Mouse (Mus musculus): ENCODE data around the gene Vmn1r2. TPM values are rescaled to one million over a fixed set of nuclear protein-coding genes. Genes with fewer than 3 reads are reported as not detected.
"Not testable (repeated sequence)": the region's sequence is repeated elsewhere in the genome, so short reads cannot be mapped to it uniquely, and the experiment has no call there.

Gene Vmn1r2
- polyA plus RNA-seq (2014; fragmentation: Nextera tagmentation; extraction: Ambion mirVana): not detected in 2 replicates

DNA sequence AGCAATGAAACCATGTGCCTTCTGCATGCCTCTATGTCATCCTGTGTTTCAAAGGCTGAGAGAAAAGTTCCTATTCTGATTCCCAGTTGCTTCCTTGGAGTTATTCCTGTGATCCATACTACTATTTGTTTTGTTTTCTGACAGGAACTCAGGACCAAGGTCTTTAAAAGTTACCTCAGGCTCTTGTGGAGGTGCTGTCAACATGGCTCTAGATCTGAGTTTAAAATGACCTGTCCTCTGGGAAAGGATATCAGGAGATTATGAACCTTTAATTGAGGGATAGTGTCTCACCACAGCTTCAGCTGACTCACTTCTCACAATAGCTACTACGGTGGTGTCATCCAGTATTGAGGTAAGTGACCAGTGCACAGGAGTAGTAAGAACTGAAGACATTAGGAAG is at the start of gene Vmn1r2:
TSS of gene Vmn1r2 (plus strand) at position 301 of the 400 bp plus-strand sequence.
- H3K9ac ChIP-seq (ENCODE audit: low read depth, low read length); H3K4me2 ChIP-seq (ENCODE audit: low read depth, low read length); DNase-seq (ENCODE audit: low spot score); H3K4me3 ChIP-seq (ENCODE audit: low read depth, low read length); H3K4me1 ChIP-seq (ENCODE audit: control insufficient read depth, insufficient read depth, low read length); ATAC-seq (ENCODE audit: low read depth); H3K27ac ChIP-seq (replicated peaks; ENCODE audit: low read depth, low read length); H3K27me3 ChIP-seq (replicated peaks; ENCODE audit: control insufficient read depth, insufficient read depth, low read length); H3K36me3 ChIP-seq (ENCODE audit: control insufficient read depth, insufficient read depth, low read length): not testable (repeated sequence)
- peaks cover 22% of the 10 kb centered on the region for H3K9me3 ChIP-seq (ENCODE audit: control insufficient read depth, low read length)
- WGBS: no CpG with 5 or more reads among the region's 1 CpGs

GRCm38 (mm10) chr4:3147926-3148325 is 19.2 kb upstream of the Vmn1r2 start:
- H3K27me3 ChIP-seq (replicated peaks; ENCODE audit: control insufficient read depth, insufficient read depth, low read length); ATAC-seq (ENCODE audit: low read depth); H3K27ac ChIP-seq (replicated peaks; ENCODE audit: low read depth, low read length); H3K4me2 ChIP-seq (ENCODE audit: low read depth, low read length); H3K9me3 ChIP-seq (ENCODE audit: control insufficient read depth, low read length); H3K4me3 ChIP-seq (ENCODE audit: low read depth, low read length); H3K9ac ChIP-seq (ENCODE audit: low read depth, low read length); H3K36me3 ChIP-seq (ENCODE audit: control insufficient read depth, insufficient read depth, low read length); DNase-seq (ENCODE audit: low spot score); H3K4me1 ChIP-seq (ENCODE audit: control insufficient read depth, insufficient read depth, low read length): not testable (repeated sequence)
- WGBS: no CpG with 5 or more reads among the region's 3 CpGs

DNA sequence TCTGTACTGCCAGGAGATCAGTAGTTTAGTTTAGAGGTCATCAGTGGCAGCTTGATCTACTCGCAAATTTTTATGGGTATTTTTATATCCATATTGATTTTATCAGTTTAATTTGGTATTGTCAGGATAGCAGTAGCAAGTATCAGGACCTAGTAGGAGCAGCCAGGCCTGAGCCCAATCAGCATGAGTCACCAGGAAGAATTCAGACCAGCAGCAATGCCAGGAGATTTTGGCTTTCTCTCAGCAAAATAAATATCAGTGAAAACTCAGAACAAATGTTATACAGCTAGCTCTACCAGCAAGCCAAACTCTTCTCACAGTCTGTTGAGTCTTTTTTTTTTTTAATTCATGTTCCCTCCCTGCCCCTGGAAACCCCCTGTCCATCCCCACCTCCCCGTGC is 13.8 kb upstream of the Vmn1r2 start:
- not testable (repeated sequence) for H3K4me2 ChIP-seq (ENCODE audit: low read depth, low read length); DNase-seq (ENCODE audit: low spot score); H3K4me3 ChIP-seq (ENCODE audit: low read depth, low read length); ATAC-seq (ENCODE audit: low read depth); H3K9ac ChIP-seq (ENCODE audit: low read depth, low read length); H3K27me3 ChIP-seq (replicated peaks; ENCODE audit: control insufficient read depth, insufficient read depth, low read length); H3K27ac ChIP-seq (replicated peaks; ENCODE audit: low read depth, low read length); H3K36me3 ChIP-seq (ENCODE audit: control insufficient read depth, insufficient read depth, low read length); H3K4me1 ChIP-seq (ENCODE audit: control insufficient read depth, insufficient read depth, low read length); H3K9me3 ChIP-seq (ENCODE audit: control insufficient read depth, low read length)
- 72% methylated on average over 2 of the region's 2 CpGs for WGBS

GRCm38 (mm10) chr4:3164429-3164828 is 2.7 kb upstream of the Vmn1r2 start:
- H3K4me3 ChIP-seq (ENCODE audit: low read depth, low read length); H3K4me2 ChIP-seq (ENCODE audit: low read depth, low read length); H3K4me1 ChIP-seq (ENCODE audit: control insufficient read depth, insufficient read depth, low read length); H3K36me3 ChIP-seq (ENCODE audit: control insufficient read depth, insufficient read depth, low read length); H3K27ac ChIP-seq (replicated peaks; ENCODE audit: low read depth, low read length); ATAC-seq (ENCODE audit: low read depth); DNase-seq (ENCODE audit: low spot score); H3K9ac ChIP-seq (ENCODE audit: low read depth, low read length); H3K27me3 ChIP-seq (replicated peaks; ENCODE audit: control insufficient read depth, insufficient read depth, low read length): not testable (repeated sequence)
- peaks cover 22% of the 10 kb centered on the region for H3K9me3 ChIP-seq (ENCODE audit: control insufficient read depth, low read length)

DNA sequence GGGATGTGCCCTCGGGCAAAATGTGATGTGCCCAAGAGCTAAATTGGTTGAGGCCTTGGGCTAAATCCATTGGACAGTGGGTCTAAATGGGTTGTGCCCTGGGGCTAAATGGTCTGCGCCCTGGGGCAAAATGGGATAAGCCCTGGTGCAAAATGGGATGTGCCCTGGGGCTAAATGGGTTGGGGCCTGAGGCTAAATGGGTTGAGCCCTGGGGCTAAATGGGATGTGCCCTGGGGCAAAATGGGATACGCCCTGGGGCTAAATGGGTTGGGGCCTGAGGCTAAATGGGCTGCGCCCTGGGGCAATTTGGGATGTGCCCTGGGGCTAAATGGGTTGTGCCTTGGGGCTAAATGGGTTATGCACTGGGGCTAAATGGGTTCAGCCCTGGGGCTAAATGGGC is 2.1 kb upstream of the Vmn1r2 start:
- H3K4me1 ChIP-seq (ENCODE audit: control insufficient read depth, insufficient read depth, low read length): no peaks in the 10 kb centered on the region
- no peak for DNase-seq (ENCODE audit: low spot score)

GRCm38 (mm10) chr4:3174586-3174985 is 7.5 kb downstream of the Vmn1r2 start:
- not testable (repeated sequence) for DNase-seq (ENCODE audit: low spot score); H3K4me1 ChIP-seq (ENCODE audit: control insufficient read depth, insufficient read depth, low read length); H3K36me3 ChIP-seq (ENCODE audit: control insufficient read depth, insufficient read depth, low read length); H3K27ac ChIP-seq (replicated peaks; ENCODE audit: low read depth, low read length); ATAC-seq (ENCODE audit: low read depth); H3K4me3 ChIP-seq (ENCODE audit: low read depth, low read length); H3K4me2 ChIP-seq (ENCODE audit: low read depth, low read length); H3K9ac ChIP-seq (ENCODE audit: low read depth, low read length); H3K27me3 ChIP-seq (replicated peaks; ENCODE audit: control insufficient read depth, insufficient read depth, low read length)
- 82% methylated on average over 4 of the region's 4 CpGs for WGBS
- H3K9me3 ChIP-seq (ENCODE audit: control insufficient read depth, low read length): peaks cover 36% of the 10 kb centered on the region

More for the DNA sequence above, 2.1 kb upstream of the Vmn1r2 start:
- Histone ChIP-seq H3K27me3 (replicated peaks; ENCODE audit: control insufficient read depth, insufficient read depth, low read length) (no peaks in the 10 kb centered on the region), H3K27ac (replicated peaks; ENCODE audit: low read depth, low read length) (no peak overlapping the region), H3K36me3 (ENCODE audit: control insufficient read depth, insufficient read depth, low read length) (no peaks in the 10 kb centered on the region), H3K4me2 (ENCODE audit: low read depth, low read length) (no peak overlapping the region), H3K9ac (ENCODE audit: low read depth, low read length) (no peak overlapping the region), H3K9me3 (ENCODE audit: control insufficient read depth, low read length) (peaks cover 22% of the 10 kb centered on the region), H3K4me3 (ENCODE audit: low read depth, low read length) (no peak overlapping the region)
- no peak for ATAC-seq (ENCODE audit: low read depth)
- WGBS: 92% methylated on average over 4 of the region's 4 CpGs

GRCm38 (mm10) chr4:3175756-3176155 is 8.6 kb downstream of the Vmn1r2 start:
- not testable (repeated sequence) for DNase-seq (ENCODE audit: low spot score); H3K4me3 ChIP-seq (ENCODE audit: low read depth, low read length); ATAC-seq (ENCODE audit: low read depth); H3K4me2 ChIP-seq (ENCODE audit: low read depth, low read length); H3K36me3 ChIP-seq (ENCODE audit: control insufficient read depth, insufficient read depth, low read length); H3K9ac ChIP-seq (ENCODE audit: low read depth, low read length); H3K27ac ChIP-seq (replicated peaks; ENCODE audit: low read depth, low read length); H3K27me3 ChIP-seq (replicated peaks; ENCODE audit: control insufficient read depth, insufficient read depth, low read length); H3K4me1 ChIP-seq (ENCODE audit: control insufficient read depth, insufficient read depth, low read length)
- peaks cover 48% of the 10 kb centered on the region for H3K9me3 ChIP-seq (ENCODE audit: control insufficient read depth, low read length)
- 97% methylated on average over 5 of the region's 8 CpGs for WGBS

DNA sequence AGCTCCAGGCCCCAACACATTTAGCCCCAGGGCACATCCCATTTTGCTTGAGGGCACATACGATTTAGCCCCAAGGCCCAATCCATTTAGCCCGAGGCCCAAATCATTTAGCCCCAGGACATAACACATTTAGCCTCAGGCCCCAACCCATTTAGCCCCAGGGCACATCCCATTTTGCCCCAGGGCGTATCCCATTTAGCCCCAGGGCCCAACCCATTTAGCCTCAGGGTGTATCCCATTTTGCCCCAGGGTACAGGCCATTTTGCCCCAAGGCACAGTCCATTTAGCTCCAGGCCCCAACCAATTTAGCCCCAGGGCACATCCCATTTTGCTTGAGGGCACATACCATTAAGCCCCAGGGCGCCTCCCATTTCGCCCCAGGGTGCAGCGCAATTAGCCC is 9.1 kb downstream of the Vmn1r2 start:
- not testable (repeated sequence) for H3K4me1 ChIP-seq (ENCODE audit: control insufficient read depth, insufficient read depth, low read length); H3K36me3 ChIP-seq (ENCODE audit: control insufficient read depth, insufficient read depth, low read length); H3K27me3 ChIP-seq (replicated peaks; ENCODE audit: control insufficient read depth, insufficient read depth, low read length); H3K27ac ChIP-seq (replicated peaks; ENCODE audit: low read depth, low read length); H3K4me2 ChIP-seq (ENCODE audit: low read depth, low read length); DNase-seq (ENCODE audit: low spot score); H3K9ac ChIP-seq (ENCODE audit: low read depth, low read length); ATAC-seq (ENCODE audit: low read depth); H3K4me3 ChIP-seq (ENCODE audit: low read depth, low read length)
- peaks cover 52% of the 10 kb centered on the region for H3K9me3 ChIP-seq (ENCODE audit: control insufficient read depth, low read length)
- 90% methylated on average over 6 of the region's 6 CpGs for WGBS

GRCm38 (mm10) chr4:3176746-3177490 is 9.8 kb downstream of the Vmn1r2 start:
- WGBS: 90% methylated on average over 10 of the region's 10 CpGs
- peaks cover 55% of the 10 kb centered on the region for H3K9me3 ChIP-seq (ENCODE audit: control insufficient read depth, low read length)
- not testable (repeated sequence) for H3K27ac ChIP-seq (replicated peaks; ENCODE audit: low read depth, low read length); H3K9ac ChIP-seq (ENCODE audit: low read depth, low read length); ATAC-seq (ENCODE audit: low read depth); H3K4me3 ChIP-seq (ENCODE audit: low read depth, low read length); DNase-seq (ENCODE audit: low spot score); H3K27me3 ChIP-seq (replicated peaks; ENCODE audit: control insufficient read depth, insufficient read depth, low read length); H3K36me3 ChIP-seq (ENCODE audit: control insufficient read depth, insufficient read depth, low read length); H3K4me2 ChIP-seq (ENCODE audit: low read depth, low read length); H3K4me1 ChIP-seq (ENCODE audit: control insufficient read depth, insufficient read depth, low read length)

Data from embryonic facial prominence, embryonic 14.5 days (tissue).